Mouse (Mus musculus) brain, embryonic 14.5 days (tissue): ENCODE measurements at regions not wholly inside any gene's neighbourhood (a gene's known extent, or its start where the extent isn't known, plus 50 kb on each side); places are given as distances from the start of the nearest gene placed in this dataset.

Experiments
- CTCF ChIP-seq: fragments of 200-500 bp; IDR thresholded peaks from 2 replicates; pipeline ENCODE4 v1.5.1; 2012; ENCODE audit warnings: inconsistent platforms, mild to moderate bottlenecking, moderate library complexity, borderline replicate concordance; ENCODE audit not compliant: insufficient read depth, insufficient read length; ENCODE audit errors: extremely low read depth
- POLR2A ChIP-seq: fragments of 200-500 bp; IDR thresholded peaks from 2 replicates; pipeline ENCODE4 v1.6.1; 2012; ENCODE audit warnings: mild to moderate bottlenecking, inconsistent platforms, borderline replicate concordance; ENCODE audit not compliant: poor library complexity, insufficient read depth, insufficient read length, severe bottlenecking; ENCODE audit errors: extremely low read depth

DNA sequence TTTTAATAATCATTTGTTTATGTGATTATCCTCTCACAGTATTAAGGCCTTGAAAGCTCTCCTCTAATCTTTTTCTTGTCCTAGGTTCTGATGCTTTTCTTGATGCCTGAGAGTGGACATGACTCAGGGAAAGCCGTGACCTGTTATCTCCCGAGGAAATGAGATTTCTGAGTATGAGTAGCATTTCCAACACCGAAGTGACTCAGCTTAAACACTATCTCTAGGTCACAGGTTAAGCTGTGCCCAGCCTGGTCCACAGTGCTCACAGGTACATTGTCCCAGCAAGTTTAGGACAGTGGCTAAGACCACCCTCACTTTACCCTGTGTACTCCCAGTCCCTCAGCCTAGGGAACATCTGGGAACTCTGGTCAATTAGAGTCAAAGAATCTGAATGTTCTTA, 53.9 kb upstream of the Lypd6 start:
- TF ChIP-seq CTCF (no peak), POLR2A (no peak)
